Mouse (Mus musculus) stomach, postnatal 0 days (tissue): ENCODE measurements at regions not wholly inside any gene's neighbourhood (a gene's known extent, or its start where the extent isn't known, plus 50 kb on each side); places are given as distances from the start of the nearest gene placed in this dataset.

Experiments used
- CTCF ChIP-seq: IDR thresholded peaks from 2 replicates; pipeline ENCODE4 v1.5.1; 2016; ENCODE audit warnings: antibody characterized with exemption, low read depth, mild to moderate bottlenecking, moderate library complexity
- EP300 ChIP-seq: optimal IDR thresholded peaks from 2 replicates; pipeline ENCODE3; 2016; ENCODE audit warnings: antibody characterized with exemption

DNA sequence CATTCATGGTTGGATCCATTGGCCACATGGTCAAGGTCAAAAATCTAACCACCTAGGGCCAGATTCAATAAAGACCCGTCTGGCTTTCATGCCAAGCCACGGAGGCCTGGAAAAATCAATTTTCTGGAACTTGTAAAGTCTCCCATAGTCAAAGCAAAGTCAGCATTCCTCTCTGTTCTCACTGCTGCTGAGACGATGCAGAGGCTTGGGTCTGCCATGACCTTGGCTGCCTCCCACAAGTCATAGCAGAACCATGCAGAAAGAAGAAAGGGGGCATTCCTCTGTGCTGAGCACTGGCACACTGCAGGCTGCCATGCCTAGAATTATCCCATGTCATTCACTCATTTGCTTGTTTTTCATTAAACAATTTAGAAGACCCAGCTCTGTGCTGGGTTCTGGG, 288.5 kb downstream of the Pax1 start:
- TF ChIP-seq CTCF, result no peak
- no peak for TF ChIP-seq EP300
